Mouse (Mus musculus) adrenal gland, adult 8-10 months (tissue): ENCODE results near the gene Ryr1. TPM values are rescaled to one million over a fixed set of nuclear protein-coding genes. Genes with fewer than 3 reads are reported as not detected.

ENCODE experiments used
- DNase-seq: peaks from one replicate; pipeline ENCODE4 v3.0.0; 2022
- total RNA-seq, 4 experiments: library from RNA; stranded (reverse); gene quantifications; 2 replicates each; pipeline ENCODE4 v1.2.4; 2022

The Ryr1 gene
- total RNA-seq, result under 1 TPM; 0.17 to 0.25 (median 0.22) TPM

- peak; percentile 45 for DNase-seq
Measured at GRCm38 (mm10) chr7:29124970-29125369, at the start of gene Ryr1. Gene Ryr1 (minus strand): TSS chr7:29125179.

GRCm38 (mm10) chr7:29172390-29173016, 47.5 kb upstream of the Ryr1 start:
- no peak for DNase-seq

- no peak for DNase-seq
Measured at GRCm38 (mm10) chr7:29171562-29172097, 46.7 kb upstream of the Ryr1 start.

- no peak for DNase-seq
Measured at GRCm38 (mm10) chr7:29170755-29171561, 46.0 kb upstream of the Ryr1 start.

GRCm38 (mm10) chr7:29170066-29170754, 45.2 kb upstream of the Ryr1 start, which contains the start of the genes Ggn and Spred3:
Gene Ggn (plus strand): TSS chr7:29170210.
Gene Spred3 (minus strand): TSS chr7:29170411.
- peak; percentile 75 for DNase-seq

GRCm38 (mm10) chr7:29169231-29170065, 44.5 kb upstream of the Ryr1 start:
- peak; percentile 76 for DNase-seq

GRCm38 (mm10) chr7:29168791-29169230, 43.8 kb upstream of the Ryr1 start:
- no peak for DNase-seq

- DNase-seq, result no peak
Measured at GRCm38 (mm10) chr7:29168121-29168695, 43.2 kb upstream of the Ryr1 start.

- DNase-seq, result no peak
Measured at GRCm38 (mm10) chr7:29167656-29168055, 42.7 kb upstream of the Ryr1 start.

- DNase-seq, result no peak
Measured at GRCm38 (mm10) chr7:29162750-29163525, 38.0 kb upstream of the Ryr1 start.

- no peak for DNase-seq
Measured at GRCm38 (mm10) chr7:29162294-29162693, 37.3 kb upstream of the Ryr1 start.

GRCm38 (mm10) chr7:29158264-29158663, 33.3 kb upstream of the Ryr1 start:
- DNase-seq, result no peak

GRCm38 (mm10) chr7:29155838-29156782, 31.1 kb upstream of the Ryr1 start, which contains the start of gene Fam98c:
Gene Fam98c (minus strand): TSS chr7:29156234.
- peak; percentile 78 for DNase-seq

GRCm38 (mm10) chr7:29155196-29155837, 30.3 kb upstream of the Ryr1 start:
- peak; percentile 82 for DNase-seq

- DNase-seq, result no peak
Measured at GRCm38 (mm10) chr7:29154018-29154720, 29.2 kb upstream of the Ryr1 start.

- DNase-seq, result no peak
Measured at GRCm38 (mm10) chr7:29151486-29151885, 26.5 kb upstream of the Ryr1 start.

GRCm38 (mm10) chr7:29148771-29149170, 23.8 kb upstream of the Ryr1 start:
- no peak for DNase-seq
